Mouse (Mus musculus): ENCODE results near the gene Lrrc28. TPM values are rescaled to one million over a fixed set of nuclear protein-coding genes. Genes with fewer than 3 reads are reported as not detected.
A peak's percentile ranks its signal among the peaks of the same experiment; 100 is the strongest.

The Lrrc28 gene
- polyA plus RNA-seq, 1 experiment, result 9.1 TPM

DNA sequence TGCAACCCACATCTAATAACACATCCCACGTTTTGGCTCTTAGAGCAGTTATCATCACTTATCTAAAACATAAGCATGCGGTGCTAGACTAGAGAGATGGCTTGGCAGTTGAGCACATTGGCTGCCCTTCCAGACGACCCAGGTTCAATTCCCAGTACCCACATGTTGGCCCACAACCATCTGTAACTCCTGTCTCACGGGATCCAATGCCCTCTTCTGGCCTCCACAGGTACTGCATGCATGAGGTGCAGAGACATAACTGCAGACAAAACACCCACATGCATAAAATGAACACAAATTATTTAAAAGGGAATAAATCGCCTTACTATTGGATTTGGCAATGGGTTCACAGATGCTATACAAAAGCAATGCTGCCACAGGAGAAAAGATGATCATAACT, 12.7 kb downstream of the Lrrc28 start:
- Histone ChIP-seq H3K4me3 (ENCODE audit: insufficient read depth, poor library complexity, severe bottlenecking) (no peak overlapping the region), H3ac (ENCODE audit: control insufficient read depth, insufficient read length, low read depth) (no peak overlapping the region), H3K27me3 (ENCODE audit: control insufficient read depth, insufficient read depth, insufficient read length) (no peaks in the 10 kb centered on the region), H3K79me3 (ENCODE audit: low read depth) (no peaks in the 10 kb centered on the region), H3K79me2 (ENCODE audit: control insufficient read depth, insufficient read depth) (no peaks in the 10 kb centered on the region), H3K36me3 (ENCODE audit: control insufficient read depth, insufficient read depth) (no peaks in the 10 kb centered on the region)
- no peak for TF ChIP-seq CEBPB (IDR thresholded peaks at IDR 0.05; ENCODE audit: low read depth)

DNA sequence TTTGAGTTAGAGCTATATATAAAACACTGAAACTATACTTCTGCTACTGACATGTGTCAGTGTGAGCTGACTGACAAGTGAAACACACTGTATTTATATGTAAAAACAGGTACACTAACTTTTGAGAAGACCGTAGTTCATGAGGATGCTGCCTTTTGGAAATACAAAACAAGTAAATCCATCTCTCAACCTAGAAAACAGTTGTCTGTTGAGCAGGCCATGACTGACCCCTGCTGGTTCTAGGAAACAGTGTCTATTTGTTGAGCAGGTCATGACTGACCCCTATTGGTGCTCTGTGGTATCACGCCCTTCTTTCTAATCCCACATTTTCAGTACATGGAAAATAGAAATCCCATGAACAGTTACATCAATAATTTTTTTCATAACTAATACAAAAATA, 14.3 kb downstream of the Lrrc28 start:
- Histone ChIP-seq H3ac (ENCODE audit: control insufficient read depth, insufficient read length, low read depth) (no peak overlapping the region), H3K36me3 (ENCODE audit: control insufficient read depth, insufficient read depth) (no peaks in the 10 kb centered on the region), H3K79me2 (ENCODE audit: control insufficient read depth, insufficient read depth) (no peaks in the 10 kb centered on the region), H3K27me3 (ENCODE audit: control insufficient read depth, insufficient read depth, insufficient read length) (no peaks in the 10 kb centered on the region), H3K79me3 (ENCODE audit: low read depth) (no peaks in the 10 kb centered on the region), H3K4me3 (ENCODE audit: insufficient read depth, poor library complexity, severe bottlenecking) (no peak overlapping the region)
- peak; percentile 94 for TF ChIP-seq CTCF (IDR thresholded peaks at IDR 0.05; ENCODE audit: control insufficient read depth, insufficient read depth, insufficient read length)
- no peak for TF ChIP-seq FOSL1 (IDR thresholded peaks at IDR 0.05; ENCODE audit: insufficient read depth, low read length, poor library complexity, severe bottlenecking)

DNA sequence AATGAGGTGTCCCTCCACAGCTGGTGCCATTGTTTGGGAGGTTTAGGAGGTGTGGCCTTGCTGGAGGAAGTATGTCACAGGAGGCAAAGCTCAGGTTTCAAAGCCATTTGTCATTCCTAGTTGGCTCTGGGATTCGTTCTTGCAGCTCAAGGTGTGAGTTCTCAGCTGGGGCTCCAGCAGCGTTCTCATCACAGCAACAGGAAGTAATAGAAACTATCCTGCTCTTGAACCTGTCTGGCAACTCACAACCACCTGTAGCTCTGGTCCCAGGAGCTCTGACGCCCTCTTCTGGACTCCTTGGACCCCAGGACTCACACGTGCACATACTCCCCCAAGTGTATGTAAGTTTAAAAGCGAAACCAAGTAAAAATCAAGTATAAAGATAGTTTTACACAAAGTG, 15.4 kb downstream of the Lrrc28 start:
- no peaks in the 10 kb centered on the region for H3K36me3 ChIP-seq (ENCODE audit: control insufficient read depth, insufficient read depth)
- H3K79me3 ChIP-seq (ENCODE audit: low read depth), result no peaks in the 10 kb centered on the region
- H3K27me3 ChIP-seq (ENCODE audit: control insufficient read depth, insufficient read depth, insufficient read length), result no peaks in the 10 kb centered on the region
- H3ac ChIP-seq (ENCODE audit: control insufficient read depth, insufficient read length, low read depth), result no peak overlapping the region
- H3K79me2 ChIP-seq (ENCODE audit: control insufficient read depth, insufficient read depth), result no peaks in the 10 kb centered on the region
- H3K4me3 ChIP-seq (ENCODE audit: insufficient read depth, poor library complexity, severe bottlenecking), result no peak overlapping the region
- TF ChIP-seq CEBPB (IDR thresholded peaks at IDR 0.05; ENCODE audit: low read depth), result no peak
- TF ChIP-seq MYOD1 (IDR thresholded peaks at IDR 0.05; ENCODE audit: control insufficient read depth, insufficient read length, low read depth), result no peak
- TF ChIP-seq FOSL1 (IDR thresholded peaks at IDR 0.05; ENCODE audit: insufficient read depth, low read length, poor library complexity, severe bottlenecking), result no peak
- TF ChIP-seq USF1 (IDR thresholded peaks at IDR 0.05; ENCODE audit: low read depth), result no peak

DNA sequence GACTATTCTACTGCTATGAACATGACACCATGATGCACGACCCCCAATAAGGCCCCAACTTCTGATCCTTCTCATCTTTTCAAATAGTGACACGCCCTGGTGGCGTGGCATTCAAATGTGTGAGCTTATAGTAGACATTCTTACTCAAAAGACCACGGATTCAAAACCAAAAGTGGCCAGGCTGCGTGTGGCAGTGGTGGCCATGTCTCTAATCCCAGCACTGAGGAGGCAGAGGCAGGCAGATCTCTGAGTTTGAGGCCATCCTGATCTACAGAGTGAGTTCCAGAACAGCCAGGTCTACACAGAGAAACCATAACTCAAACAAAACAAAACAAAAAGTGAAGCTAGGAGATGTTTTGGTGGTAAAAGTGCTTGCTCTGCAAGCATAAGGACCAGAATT, 18.4 kb downstream of the Lrrc28 start:
- Histone ChIP-seq H3ac (ENCODE audit: control insufficient read depth, insufficient read length, low read depth) (no peak overlapping the region), H3K4me3 (ENCODE audit: insufficient read depth, poor library complexity, severe bottlenecking) (no peak overlapping the region), H3K27me3 (ENCODE audit: control insufficient read depth, insufficient read depth, insufficient read length) (no peaks in the 10 kb centered on the region), H3K79me3 (ENCODE audit: low read depth) (no peaks in the 10 kb centered on the region), H3K79me2 (ENCODE audit: control insufficient read depth, insufficient read depth) (no peaks in the 10 kb centered on the region), H3K36me3 (ENCODE audit: control insufficient read depth, insufficient read depth) (no peaks in the 10 kb centered on the region)
- no peak for TF ChIP-seq MAX (IDR thresholded peaks at IDR 0.05)

DNA sequence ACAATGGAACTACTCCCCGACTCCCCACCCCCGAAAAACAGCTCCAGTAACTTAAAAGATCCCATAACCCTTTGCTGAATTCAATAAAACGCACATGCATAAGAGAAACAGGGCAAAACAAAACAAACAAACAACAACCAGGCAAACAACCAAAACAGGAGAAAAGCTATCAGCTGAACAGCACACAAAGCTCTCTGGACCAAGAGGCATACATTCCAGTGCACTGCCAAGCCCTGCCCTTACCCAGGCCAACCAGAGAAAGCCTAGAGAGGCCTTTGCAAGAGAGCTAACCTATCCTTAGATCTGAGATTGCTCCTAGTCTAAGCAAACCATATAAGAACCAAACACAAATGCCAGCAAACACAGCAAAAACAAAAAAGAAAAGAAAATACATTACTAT, 22.9 kb downstream of the Lrrc28 start:
- H3K79me2 ChIP-seq (ENCODE audit: control insufficient read depth, insufficient read depth), result no peaks in the 10 kb centered on the region
- no peaks in the 10 kb centered on the region for H3K79me3 ChIP-seq (ENCODE audit: low read depth)
- no peaks in the 10 kb centered on the region for H3K36me3 ChIP-seq (ENCODE audit: control insufficient read depth, insufficient read depth)
- H3K4me3 ChIP-seq (ENCODE audit: insufficient read depth, poor library complexity, severe bottlenecking), result no peak overlapping the region
- H3K27me3 ChIP-seq (ENCODE audit: control insufficient read depth, insufficient read depth, insufficient read length), result no peaks in the 10 kb centered on the region
- TF ChIP-seq MYOG (IDR thresholded peaks at IDR 0.05; ENCODE audit: control insufficient read depth, extremely low read depth, insufficient read length) (no peak), USF1 (IDR thresholded peaks at IDR 0.05; ENCODE audit: low read depth) (no peak), MAX (IDR thresholded peaks at IDR 0.05) (no peak)
- H3ac ChIP-seq (ENCODE audit: control insufficient read depth, insufficient read length, low read depth), result no peak overlapping the region

DNA sequence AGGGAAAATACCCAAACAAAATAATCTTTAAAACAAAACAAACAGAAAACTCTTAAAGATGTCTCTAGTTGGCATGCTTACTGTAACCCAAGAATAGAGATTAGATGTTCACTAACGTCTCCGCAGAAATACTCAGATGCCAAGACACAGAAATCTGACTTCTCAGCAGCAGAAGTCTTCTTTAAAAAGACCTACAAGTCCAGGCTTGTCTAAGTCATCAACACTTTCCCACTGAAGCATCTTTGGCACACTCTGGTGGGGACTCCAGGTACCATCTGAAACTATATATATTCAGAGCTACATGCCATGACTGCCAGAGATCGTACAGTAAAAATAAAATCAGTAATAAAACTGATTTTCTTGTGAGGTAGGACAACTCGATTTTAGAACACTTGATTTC, 25.2 kb downstream of the Lrrc28 start:
- H3K79me3 ChIP-seq (ENCODE audit: low read depth), result no peaks in the 10 kb centered on the region
- H3K79me2 ChIP-seq (ENCODE audit: control insufficient read depth, insufficient read depth), result no peaks in the 10 kb centered on the region
- H3K36me3 ChIP-seq (ENCODE audit: control insufficient read depth, insufficient read depth), result no peaks in the 10 kb centered on the region
- no peaks in the 10 kb centered on the region for H3K27me3 ChIP-seq (ENCODE audit: control insufficient read depth, insufficient read depth, insufficient read length)
- no peak overlapping the region for H3ac ChIP-seq (ENCODE audit: control insufficient read depth, insufficient read length, low read depth)
- TF ChIP-seq CTCF (IDR thresholded peaks at IDR 0.05; ENCODE audit: control insufficient read depth, insufficient read depth, insufficient read length) (no peak), USF1 (IDR thresholded peaks at IDR 0.05; ENCODE audit: low read depth) (no peak), MYOD1 (IDR thresholded peaks at IDR 0.05; ENCODE audit: control insufficient read depth, insufficient read length, low read depth) (no peak), CEBPB (IDR thresholded peaks at IDR 0.05; ENCODE audit: low read depth) (no peak), FOSL1 (IDR thresholded peaks at IDR 0.05; ENCODE audit: insufficient read depth, low read length, poor library complexity, severe bottlenecking) (no peak), MAX (IDR thresholded peaks at IDR 0.05) (no peak), MYOG (IDR thresholded peaks at IDR 0.05; ENCODE audit: control insufficient read depth, extremely low read depth, insufficient read length) (no peak)
- H3K4me3 ChIP-seq (ENCODE audit: insufficient read depth, poor library complexity, severe bottlenecking), result no peak overlapping the region

DNA sequence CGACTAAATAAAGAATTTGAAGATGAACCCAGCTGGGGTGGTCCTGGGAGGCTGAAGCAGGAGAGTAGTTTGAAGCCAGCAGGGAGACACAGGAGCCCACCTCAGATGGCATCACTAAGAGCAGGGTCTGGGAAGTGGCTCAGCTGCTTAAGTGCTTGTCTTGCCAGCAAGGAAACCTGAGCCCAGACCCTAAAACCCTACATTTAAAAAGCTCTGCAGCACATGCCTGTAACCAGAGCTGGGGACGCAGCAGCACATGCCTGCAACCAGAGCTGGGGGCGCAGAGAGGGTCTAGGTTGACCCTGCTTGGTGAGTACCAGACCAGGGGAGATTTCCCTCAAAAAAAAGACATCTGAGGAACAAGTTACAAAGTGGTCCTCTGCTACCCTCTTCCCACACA, 26.8 kb downstream of the Lrrc28 start:
- no peaks in the 10 kb centered on the region for H3K79me3 ChIP-seq (ENCODE audit: low read depth)
- H3K4me3 ChIP-seq (ENCODE audit: insufficient read depth, poor library complexity, severe bottlenecking), result no peak overlapping the region
- H3ac ChIP-seq (ENCODE audit: control insufficient read depth, insufficient read length, low read depth), result no peak overlapping the region
- TF ChIP-seq MAX (IDR thresholded peaks at IDR 0.05) (no peak), USF1 (IDR thresholded peaks at IDR 0.05; ENCODE audit: low read depth) (no peak), MYOD1 (IDR thresholded peaks at IDR 0.05; ENCODE audit: control insufficient read depth, insufficient read length, low read depth) (no peak), CTCF (IDR thresholded peaks at IDR 0.05; ENCODE audit: control insufficient read depth, insufficient read depth, insufficient read length) (no peak), MYOG (IDR thresholded peaks at IDR 0.05; ENCODE audit: control insufficient read depth, extremely low read depth, insufficient read length) (no peak), FOSL1 (IDR thresholded peaks at IDR 0.05; ENCODE audit: insufficient read depth, low read length, poor library complexity, severe bottlenecking) (no peak), CEBPB (IDR thresholded peaks at IDR 0.05; ENCODE audit: low read depth) (no peak)
- no peaks in the 10 kb centered on the region for H3K27me3 ChIP-seq (ENCODE audit: control insufficient read depth, insufficient read depth, insufficient read length)
- no peaks in the 10 kb centered on the region for H3K36me3 ChIP-seq (ENCODE audit: control insufficient read depth, insufficient read depth)
- no peaks in the 10 kb centered on the region for H3K79me2 ChIP-seq (ENCODE audit: control insufficient read depth, insufficient read depth)
